Mouse (Mus musculus): Measurements from ENCODE around the gene Rhod. TPM values are rescaled to one million over a fixed set of nuclear protein-coding genes. Genes with fewer than 3 reads are reported as not detected.

The Rhod gene
- polyA plus RNA-seq (2012; rRNA removed; ENCODE audit: low replicate concordance) = 14.2 and 15.8 TPM in 2 replicates

DNA sequence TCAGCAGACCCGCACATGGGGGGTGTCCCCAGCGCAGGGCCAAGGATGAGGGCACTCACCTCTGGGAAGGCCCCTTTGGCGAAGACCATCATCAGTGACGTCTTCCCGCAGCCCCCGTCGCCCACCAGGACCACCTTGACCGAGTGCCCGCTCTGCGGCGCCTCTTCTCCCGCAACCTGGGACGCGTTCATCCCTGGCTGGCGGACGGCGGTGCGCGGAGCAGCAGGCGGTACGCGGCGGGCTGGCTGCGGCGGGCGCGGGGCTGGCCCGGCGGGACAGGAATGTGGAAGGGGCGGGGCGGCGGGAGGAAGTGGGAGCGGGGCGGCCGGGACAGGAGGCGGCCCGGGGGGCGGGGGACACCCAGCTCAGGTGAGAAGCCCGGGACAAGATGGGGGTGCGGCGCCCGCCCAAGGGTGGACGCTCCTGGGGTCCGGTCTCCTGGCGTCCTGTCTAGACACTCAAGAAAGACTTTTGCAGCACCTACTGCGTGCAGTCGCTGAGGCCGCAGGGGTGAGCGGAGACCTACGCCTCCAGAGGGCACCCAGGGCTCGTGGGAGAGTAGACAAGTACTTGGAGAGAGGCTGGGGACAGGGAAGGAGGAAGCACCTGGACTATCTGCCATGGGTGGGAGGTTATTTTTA lies at the start of gene Rhod:
Rhod (minus strand) TSS at position 272 of the 641 bp plus-strand sequence.

DNA sequence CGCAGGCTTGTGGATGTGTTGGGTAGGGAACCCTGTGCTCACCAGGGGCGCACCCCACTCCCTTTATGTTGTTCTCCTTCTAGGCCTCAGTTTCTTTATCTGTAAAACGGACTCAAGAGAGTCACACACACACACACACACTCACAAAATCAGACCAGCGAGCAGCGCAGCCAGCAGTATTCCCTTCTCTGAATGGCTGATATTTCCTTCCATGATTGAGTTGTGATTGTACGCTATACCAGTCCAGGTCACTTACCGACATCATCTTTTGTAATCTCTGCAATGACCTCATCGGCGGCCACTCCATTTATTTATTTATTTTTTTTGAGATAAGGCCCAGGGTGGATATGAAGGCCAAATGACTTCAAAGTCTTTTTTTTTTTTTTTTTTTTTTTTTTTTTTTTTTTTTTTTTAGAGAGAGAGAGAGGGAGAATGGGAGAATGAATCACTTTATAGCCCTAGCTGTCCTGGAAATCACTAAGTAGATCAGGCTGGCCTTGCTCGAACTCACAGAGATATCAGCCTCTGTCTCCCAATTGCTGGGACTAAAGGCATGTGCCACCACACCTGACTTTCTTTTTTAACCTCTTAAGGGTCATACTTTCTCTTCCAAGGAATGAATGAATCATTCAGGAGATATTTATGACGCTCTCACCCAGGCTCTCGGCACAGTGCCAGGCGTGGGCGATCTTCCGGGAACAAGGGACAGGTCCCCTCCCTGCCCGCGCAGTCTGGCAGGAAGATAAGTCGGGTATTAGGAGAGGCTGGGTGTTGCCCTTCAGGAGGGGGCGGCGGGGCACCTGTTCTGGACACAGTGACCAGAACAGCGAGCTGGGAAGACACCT lies 38.3 kb upstream of the Rhod start, which contains the start of gene Syt12:
Syt12 (minus strand) TSS at position 103 of the 845 bp plus-strand sequence.

DNA sequence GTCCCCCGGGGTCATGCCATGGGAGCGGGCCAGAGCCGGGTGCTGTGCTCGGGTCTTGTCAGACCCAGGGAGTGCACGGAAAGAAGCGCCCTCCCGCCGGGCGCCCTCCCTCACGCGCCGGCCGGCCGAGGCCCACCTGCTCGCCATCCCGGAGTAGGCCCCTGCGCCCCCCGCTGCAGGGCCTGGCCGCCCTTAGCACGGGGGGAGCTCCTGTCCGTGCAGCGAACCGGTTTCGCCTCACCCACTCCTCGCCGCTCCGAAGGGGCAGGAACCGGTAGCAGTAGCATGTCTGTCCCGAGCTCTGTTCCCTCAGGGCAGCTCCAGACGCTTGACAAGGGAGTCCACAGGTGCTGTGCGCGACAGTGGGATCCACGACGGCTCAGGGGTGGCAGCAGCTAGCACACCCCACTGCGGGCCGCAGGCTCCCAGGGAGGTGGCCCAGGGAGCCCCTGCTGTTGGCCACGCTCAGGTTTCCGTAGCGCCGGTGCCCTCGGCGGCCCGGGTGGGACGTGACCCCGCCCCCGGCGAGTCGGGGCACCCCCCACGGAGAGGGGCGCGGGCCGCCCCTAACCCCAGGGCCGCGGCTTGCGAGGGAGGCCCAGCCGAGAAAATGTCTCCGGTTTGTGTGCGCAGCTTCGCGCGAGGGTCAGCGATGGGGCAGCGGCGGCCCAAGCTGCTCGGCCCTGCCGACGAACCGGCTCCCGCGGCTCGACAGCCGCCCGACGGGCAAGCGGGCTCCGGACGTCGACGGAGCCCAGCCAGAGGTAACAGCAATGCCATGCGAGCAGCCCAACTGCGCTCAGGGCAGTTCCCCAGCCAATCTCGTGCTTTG lies 41.2 kb downstream of the Rhod start, which contains the start of gene Kdm2a:
Kdm2a (minus strand) TSS at position 488 of the 832 bp plus-strand sequence.

Other genes with a start within 250 kb of the Rhod start
- gene Tbc1d10c, start 248.1 kb downstream of the Rhod start, polyA plus RNA-seq (2012; rRNA removed; ENCODE audit: low replicate concordance) = 91.7 and 196 TPM in 2 replicates
- gene Ppp1ca, start 247.4 kb downstream of the Rhod start, polyA plus RNA-seq (2012; rRNA removed; ENCODE audit: low replicate concordance) = 586 and 618 TPM in 2 replicates
- gene Rad9a, start 237.8 kb downstream of the Rhod start, polyA plus RNA-seq (2012; rRNA removed; ENCODE audit: low replicate concordance) = 49.2 and 51.9 TPM in 2 replicates
- 54.9 and 127 TPM in 2 replicates for gene Clcf1, start 225.2 kb downstream of the Rhod start, polyA plus RNA-seq (2012; rRNA removed; ENCODE audit: low replicate concordance)
- gene AC109138.7, start 225.1 kb downstream of the Rhod start, polyA plus RNA-seq (2012; rRNA removed; ENCODE audit: low replicate concordance) = not detected in 2 replicates
- 207 and 218 TPM in 2 replicates for gene Pold4, start 207.5 kb downstream of the Rhod start, polyA plus RNA-seq (2012; rRNA removed; ENCODE audit: low replicate concordance)
- 116 and 124 TPM in 2 replicates for gene Ssh3, start 170.3 kb downstream of the Rhod start, polyA plus RNA-seq (2012; rRNA removed; ENCODE audit: low replicate concordance)
- 12.7 and 17.2 TPM in 2 replicates for gene Ankrd13d, start 156.3 kb downstream of the Rhod start, polyA plus RNA-seq (2012; rRNA removed; ENCODE audit: low replicate concordance)
- 156 and 263 TPM in 2 replicates for gene Grk2, start 133.2 kb downstream of the Rhod start, polyA plus RNA-seq (2012; rRNA removed; ENCODE audit: low replicate concordance)
- gene Kdm2a, start 41.1 kb downstream of the Rhod start, polyA plus RNA-seq (2012; rRNA removed; ENCODE audit: low replicate concordance) = 125 and 186 TPM in 2 replicates
- gene Syt12, start 38.0 kb upstream of the Rhod start, polyA plus RNA-seq (2012; rRNA removed; ENCODE audit: low replicate concordance) = 14.4 and 29.0 TPM in 2 replicates
- gene 2010003K11Rik, start 59.2 kb upstream of the Rhod start, polyA plus RNA-seq (2012; rRNA removed; ENCODE audit: low replicate concordance) = 11.6 and 14.4 TPM in 2 replicates
- gene Pcx, start 71.0 kb upstream of the Rhod start, polyA plus RNA-seq (2012; rRNA removed; ENCODE audit: low replicate concordance) = 548 and 804 TPM in 2 replicates
- gene Lrfn4, start 176.2 kb upstream of the Rhod start, polyA plus RNA-seq (2012; rRNA removed; ENCODE audit: low replicate concordance) = 12.3 and 26.6 TPM in 2 replicates
- gene Rce1, start 186.2 kb upstream of the Rhod start, polyA plus RNA-seq (2012; rRNA removed; ENCODE audit: low replicate concordance) = 86.7 and 104 TPM in 2 replicates